Mouse (Mus musculus): ENCODE data around the gene Anxa5. TPM values are rescaled to one million over a fixed set of nuclear protein-coding genes. Genes with fewer than 3 reads are reported as not detected.

The Anxa5 gene
- polyA plus RNA-seq, 1 experiment from 2014 or later, result 291 TPM

GRCm38 (mm10) chr3:36467632-36468031 is 8.1 kb downstream of the Anxa5 start:
- WGBS, result 80% methylated on average over 7 of the region's 7 CpGs
- H3K27ac ChIP-seq (ENCODE audit: low read length), result no peak overlapping the region
- H3K9ac ChIP-seq (ENCODE audit: low read depth, low read length), result no peak overlapping the region
- peaks cover 4% of the 10 kb centered on the region; the same call in 1 of the 2 replicates for H3K36me3 ChIP-seq (ENCODE audit: control insufficient read depth, insufficient read depth, low read length)
- H3K4me1 ChIP-seq (ENCODE audit: control insufficient read depth, insufficient read depth, low read length), result peaks cover 7% of the 10 kb centered on the region; the same call in 1 of the 2 replicates
- no peak overlapping the region for H3K4me3 ChIP-seq (ENCODE audit: low read length)
- H3K9me3 ChIP-seq (ENCODE audit: control insufficient read depth, low read length), result no peaks in the 10 kb centered on the region
- 0 out of 2 replicates have a peak, but pooled peaks have one; percentile 59 for ATAC-seq
- H3K4me2 ChIP-seq (ENCODE audit: low read depth, low read length), result no peak overlapping the region
- H3K27me3 ChIP-seq (replicated peaks; ENCODE audit: control insufficient read depth, insufficient read depth, low read length), result no peaks in the 10 kb centered on the region

- no peak overlapping the region for H3K9ac ChIP-seq (ENCODE audit: low read depth, low read length)
- H3K4me3 ChIP-seq (ENCODE audit: low read length), result no peak overlapping the region
- WGBS, result 60% methylated on average over 7 of the region's 7 CpGs
- H3K27me3 ChIP-seq (replicated peaks; ENCODE audit: control insufficient read depth, insufficient read depth, low read length), result no peaks in the 10 kb centered on the region
- H3K4me2 ChIP-seq (ENCODE audit: low read depth, low read length), result no peak overlapping the region
- H3K27ac ChIP-seq (ENCODE audit: low read length), result no peak overlapping the region
- H3K36me3 ChIP-seq (ENCODE audit: control insufficient read depth, insufficient read depth, low read length), result peaks cover 4% of the 10 kb centered on the region; the same call in 1 of the 2 replicates
- H3K4me1 ChIP-seq (ENCODE audit: control insufficient read depth, insufficient read depth, low read length), result no peaks in the 10 kb centered on the region
- no peaks in the 10 kb centered on the region for H3K9me3 ChIP-seq (ENCODE audit: control insufficient read depth, low read length)
- no peak for ATAC-seq
Observed at GRCm38 (mm10) chr3:36465538-36465937, 10.2 kb downstream of the Anxa5 start.

GRCm38 (mm10) chr3:36462348-36462747 is 13.3 kb downstream of the Anxa5 start:
- Histone ChIP-seq H3K9me3 (ENCODE audit: control insufficient read depth, low read length) (no peaks in the 10 kb centered on the region), H3K36me3 (ENCODE audit: control insufficient read depth, insufficient read depth, low read length) (peaks cover 4% of the 10 kb centered on the region; the same call in 1 of the 2 replicates), H3K4me1 (ENCODE audit: control insufficient read depth, insufficient read depth, low read length) (no peaks in the 10 kb centered on the region), H3K27ac (ENCODE audit: low read length) (no peak overlapping the region), H3K9ac (ENCODE audit: low read depth, low read length) (no peak overlapping the region), H3K4me3 (ENCODE audit: low read length) (no peak overlapping the region), H3K27me3 (replicated peaks; ENCODE audit: control insufficient read depth, insufficient read depth, low read length) (no peaks in the 10 kb centered on the region), H3K4me2 (ENCODE audit: low read depth, low read length) (no peak overlapping the region)
- no peak for ATAC-seq
- 12% methylated on average over 1 of the region's 1 CpGs for WGBS

DNA sequence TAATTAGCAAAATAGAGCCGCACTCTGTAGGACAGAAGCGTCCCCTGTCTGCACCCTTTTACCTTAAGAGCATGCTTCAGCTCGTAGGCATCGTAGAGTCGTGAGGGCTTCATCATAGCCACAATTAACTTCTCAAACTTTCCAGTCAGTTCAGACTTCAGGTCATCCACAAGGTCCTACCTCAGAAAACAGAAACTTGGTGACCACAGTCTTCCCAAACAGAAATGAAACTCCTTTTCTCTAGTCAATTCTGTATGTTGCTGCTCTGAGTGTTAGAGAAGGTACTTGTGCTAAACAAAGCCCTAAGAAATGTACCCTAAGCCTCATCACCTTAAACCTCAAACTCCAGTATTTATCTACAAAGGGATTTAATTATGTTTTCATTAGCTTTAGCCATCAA is 13.9 kb downstream of the Anxa5 start:
- Histone ChIP-seq H3K27ac (ENCODE audit: low read length) (no peak overlapping the region), H3K27me3 (replicated peaks; ENCODE audit: control insufficient read depth, insufficient read depth, low read length) (no peaks in the 10 kb centered on the region), H3K36me3 (ENCODE audit: control insufficient read depth, insufficient read depth, low read length) (peaks cover 4% of the 10 kb centered on the region; the same call in 1 of the 2 replicates), H3K4me1 (ENCODE audit: control insufficient read depth, insufficient read depth, low read length) (no peaks in the 10 kb centered on the region), H3K9ac (ENCODE audit: low read depth, low read length) (no peak overlapping the region), H3K4me3 (ENCODE audit: low read length) (no peak overlapping the region), H3K4me2 (ENCODE audit: low read depth, low read length) (no peak overlapping the region), H3K9me3 (ENCODE audit: control insufficient read depth, low read length) (no peaks in the 10 kb centered on the region)
- ATAC-seq, result no peak
- WGBS, result 87% methylated on average over 5 of the region's 5 CpGs

DNA sequence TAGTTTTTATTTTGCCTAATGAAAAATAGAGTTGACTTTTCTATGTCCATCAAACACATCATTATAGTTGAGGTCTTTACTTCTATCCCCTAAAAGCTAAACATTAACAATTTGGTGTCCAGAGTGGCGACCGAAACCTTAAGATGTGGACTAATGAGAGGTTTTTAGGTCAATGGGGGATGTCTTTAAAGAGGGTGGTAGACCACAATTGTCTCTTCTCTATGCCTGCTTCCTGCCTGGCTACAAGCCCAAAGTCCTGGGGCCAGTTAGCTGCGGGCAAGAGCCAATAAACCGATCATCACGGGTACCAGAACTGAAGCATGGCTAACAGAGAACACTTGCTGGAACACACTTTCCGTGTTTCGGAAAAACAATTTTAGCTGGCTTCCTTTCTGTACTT is 15.0 kb downstream of the Anxa5 start:
- Histone ChIP-seq H3K9ac (ENCODE audit: low read depth, low read length) (no peak overlapping the region), H3K4me3 (ENCODE audit: low read length) (no peak overlapping the region), H3K9me3 (ENCODE audit: control insufficient read depth, low read length) (no peaks in the 10 kb centered on the region), H3K27me3 (replicated peaks; ENCODE audit: control insufficient read depth, insufficient read depth, low read length) (no peaks in the 10 kb centered on the region), H3K4me2 (ENCODE audit: low read depth, low read length) (no peak overlapping the region), H3K36me3 (ENCODE audit: control insufficient read depth, insufficient read depth, low read length) (peaks cover 4% of the 10 kb centered on the region; the same call in 1 of the 2 replicates), H3K4me1 (ENCODE audit: control insufficient read depth, insufficient read depth, low read length) (no peaks in the 10 kb centered on the region), H3K27ac (ENCODE audit: low read length) (no peak overlapping the region)
- no peak for ATAC-seq
- 76% methylated on average over 7 of the region's 7 CpGs for WGBS

DNA sequence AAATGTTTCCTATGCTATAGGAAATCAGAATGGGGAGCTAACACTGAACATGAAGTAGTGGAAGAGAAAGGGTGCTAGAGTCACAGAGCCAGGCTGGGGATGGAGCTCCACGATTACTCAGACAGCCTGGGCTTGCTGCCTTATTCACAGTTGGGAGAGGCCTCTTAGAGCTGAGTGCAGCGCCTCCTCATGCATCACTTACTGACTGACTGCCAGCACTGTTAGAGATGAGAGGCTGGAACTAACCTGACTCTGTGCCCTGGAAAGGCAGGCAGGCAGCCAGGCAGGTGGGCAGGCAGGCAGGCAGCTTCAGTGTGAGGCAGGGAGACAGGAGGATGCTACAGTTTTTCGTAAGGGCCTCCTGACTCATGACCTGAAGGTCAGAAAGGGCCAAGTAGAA is 20.1 kb downstream of the Anxa5 start:
- H3K4me1 ChIP-seq (ENCODE audit: control insufficient read depth, insufficient read depth, low read length), result no peaks in the 10 kb centered on the region
- H3K4me2 ChIP-seq (ENCODE audit: low read depth, low read length), result no peak overlapping the region
- no peaks in the 10 kb centered on the region; the same call in 1 of the 2 replicates for H3K36me3 ChIP-seq (ENCODE audit: control insufficient read depth, insufficient read depth, low read length)
- 78% methylated on average over 3 of the region's 3 CpGs for WGBS
- H3K4me3 ChIP-seq (ENCODE audit: low read length), result no peak overlapping the region
- no peak for ATAC-seq
- H3K27me3 ChIP-seq (replicated peaks; ENCODE audit: control insufficient read depth, insufficient read depth, low read length), result no peaks in the 10 kb centered on the region
- H3K9ac ChIP-seq (ENCODE audit: low read depth, low read length), result no peak overlapping the region
- H3K27ac ChIP-seq (ENCODE audit: low read length), result no peak overlapping the region
- no peaks in the 10 kb centered on the region for H3K9me3 ChIP-seq (ENCODE audit: control insufficient read depth, low read length)

GRCm38 (mm10) chr3:36455124-36455523 is 20.6 kb downstream of the Anxa5 start:
- Histone ChIP-seq H3K36me3 (ENCODE audit: control insufficient read depth, insufficient read depth, low read length) (peaks cover 2% of the 10 kb centered on the region; the same call in 1 of the 2 replicates), H3K4me2 (ENCODE audit: low read depth, low read length) (no peak overlapping the region), H3K9me3 (ENCODE audit: control insufficient read depth, low read length) (no peaks in the 10 kb centered on the region), H3K9ac (ENCODE audit: low read depth, low read length) (no peak overlapping the region), H3K4me1 (ENCODE audit: control insufficient read depth, insufficient read depth, low read length) (no peaks in the 10 kb centered on the region), H3K27me3 (replicated peaks; ENCODE audit: control insufficient read depth, insufficient read depth, low read length) (no peaks in the 10 kb centered on the region), H3K27ac (ENCODE audit: low read length) (no peak overlapping the region), H3K4me3 (ENCODE audit: low read length) (no peak overlapping the region)
- WGBS, result 94% methylated on average over 8 of the region's 8 CpGs
- ATAC-seq, result no peak

- no peaks in the 10 kb centered on the region for H3K4me1 ChIP-seq (ENCODE audit: control insufficient read depth, insufficient read depth, low read length)
- H3K4me3 ChIP-seq (ENCODE audit: low read length), result no peak overlapping the region
- no peak overlapping the region for H3K9ac ChIP-seq (ENCODE audit: low read depth, low read length)
- peaks cover 5% of the 10 kb centered on the region; the same call in 1 of the 2 replicates for H3K36me3 ChIP-seq (ENCODE audit: control insufficient read depth, insufficient read depth, low read length)
- H3K4me2 ChIP-seq (ENCODE audit: low read depth, low read length), result no peak overlapping the region
- no peaks in the 10 kb centered on the region for H3K27me3 ChIP-seq (replicated peaks; ENCODE audit: control insufficient read depth, insufficient read depth, low read length)
- no peaks in the 10 kb centered on the region for H3K9me3 ChIP-seq (ENCODE audit: control insufficient read depth, low read length)
- no peak overlapping the region for H3K27ac ChIP-seq (ENCODE audit: low read length)
- no peak for ATAC-seq
- 86% methylated on average over 1 of the region's 1 CpGs for WGBS
Observed at GRCm38 (mm10) chr3:36452502-36452901, 23.2 kb downstream of the Anxa5 start.

GRCm38 (mm10) chr3:36449292-36450165 is 26.2 kb downstream of the Anxa5 start:
- WGBS, result 49% methylated on average over 20 of the region's 20 CpGs
- Histone ChIP-seq H3K27me3 (replicated peaks; ENCODE audit: control insufficient read depth, insufficient read depth, low read length) (no peaks in the 10 kb centered on the region), H3K4me1 (ENCODE audit: control insufficient read depth, insufficient read depth, low read length) (no peaks in the 10 kb centered on the region), H3K36me3 (ENCODE audit: control insufficient read depth, insufficient read depth, low read length) (peaks cover 5% of the 10 kb centered on the region; the same call in 1 of the 2 replicates), H3K9ac (ENCODE audit: low read depth, low read length) (no peak overlapping the region), H3K4me3 (ENCODE audit: low read length) (no peak overlapping the region), H3K27ac (ENCODE audit: low read length) (no peak overlapping the region), H3K9me3 (ENCODE audit: control insufficient read depth, low read length) (no peaks in the 10 kb centered on the region), H3K4me2 (ENCODE audit: low read depth, low read length) (no peak overlapping the region)
- no peak; the same call in 1 of the 2 replicates for ATAC-seq

All from intestine, embryonic 16.5 days (tissue).